Mouse (Mus musculus): Measurements from ENCODE around the gene Apoa2. TPM values are rescaled to one million over a fixed set of nuclear protein-coding genes. Genes with fewer than 3 reads are reported as not detected.

Gene Apoa2
- polyA plus RNA-seq (2015; fragmentation: Nextera tagmentation; extraction: Ambion mirVana), result 3,578 and 3,897 TPM in 2 replicates

DNA sequence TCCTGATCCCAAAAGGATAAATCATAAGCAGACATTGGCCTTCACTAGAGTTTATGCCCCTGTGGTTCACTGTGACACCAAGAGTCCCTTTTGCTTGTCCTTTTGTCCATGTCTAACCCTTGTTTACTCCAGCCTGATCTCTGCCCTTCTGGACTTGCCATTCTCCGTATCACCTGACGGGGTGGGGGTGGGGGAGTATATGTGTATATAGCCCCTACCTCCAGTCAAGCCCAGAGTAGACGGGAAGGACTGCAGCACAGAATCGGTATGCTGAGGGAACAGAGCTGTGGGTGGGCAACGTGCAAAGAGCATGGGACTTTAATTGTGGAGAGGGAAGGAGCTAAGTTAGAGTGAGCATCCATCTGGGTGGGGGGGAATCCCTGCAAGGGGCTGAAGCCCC, at the start of gene Apoa2:
Gene Apoa2 (plus strand): TSS at position 198 of the 400 bp plus-strand sequence.
- Histone ChIP-seq H3K27me3 (no peaks in the 10 kb centered on the region), H3K36me3 (peaks cover 8% of the 10 kb centered on the region), H3K9me3 (replicated peaks) (no peaks in the 10 kb centered on the region), H3K27ac (peak within 1 kb of the TSS; percentile 89), H3K4me3 (replicated peaks) (peak within 1 kb of the TSS; percentile 54), H3K9ac (peak within 1 kb of the TSS; percentile 62), H3K4me2 (peak within 1 kb of the TSS; percentile 47), H3K4me1 (replicated peaks) (peaks cover 22% of the 10 kb centered on the region)
- WGBS (ENCODE audit: insufficient replicate concordance), result 64% methylated on average over 5 of the region's 5 CpGs
- no peak for ATAC-seq (ENCODE audit: low read depth)
- no peak for DNase-seq

DNA sequence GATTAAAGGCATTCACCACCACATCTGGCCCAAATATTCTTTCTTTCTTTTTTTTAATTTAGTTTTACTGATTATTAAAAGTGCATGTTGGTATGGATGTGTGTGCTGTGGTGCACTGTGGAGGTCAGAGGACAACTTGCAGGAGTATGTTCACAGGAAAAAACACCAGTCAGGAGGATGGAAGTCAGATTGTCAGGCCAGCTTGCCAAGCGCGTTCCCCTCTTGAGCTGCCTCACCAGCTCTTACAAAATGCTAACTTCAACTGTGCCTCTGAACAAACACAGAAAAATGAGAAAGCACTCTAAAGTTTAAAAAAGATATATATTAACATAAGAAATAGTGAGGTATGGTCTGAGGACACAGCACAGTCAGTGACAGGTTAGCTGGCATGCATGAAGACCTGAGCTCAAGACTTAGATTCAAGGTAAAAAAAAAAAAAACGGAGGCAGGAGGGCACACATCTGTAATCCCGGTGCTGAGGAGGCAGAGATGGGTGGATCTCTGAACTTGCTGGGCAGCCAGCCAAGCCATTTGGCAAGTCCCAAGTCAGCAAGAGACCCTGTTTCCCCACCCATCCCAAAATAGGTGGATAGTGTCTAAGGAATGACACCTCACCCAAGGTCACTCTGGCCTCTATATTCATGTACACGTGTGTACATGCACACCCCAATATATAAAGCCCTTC, 45.2 kb upstream of the Apoa2 start:
- H3K4me2 ChIP-seq, result no peak overlapping the region
- ATAC-seq (ENCODE audit: low read depth) (no peak), DNase-seq (no peak)
- WGBS (ENCODE audit: insufficient replicate concordance), result 64% methylated on average over 5 of the region's 5 CpGs
- H3K4me3 ChIP-seq (replicated peaks), result no peak overlapping the region
- no peaks in the 10 kb centered on the region for H3K9me3 ChIP-seq (replicated peaks)
- peaks cover 3% of the 10 kb centered on the region; the same call in 1 of the 2 replicates for H3K27me3 ChIP-seq
- no peaks in the 10 kb centered on the region for H3K36me3 ChIP-seq
- H3K9ac ChIP-seq, result no peak overlapping the region
- no peaks in the 10 kb centered on the region for H3K4me1 ChIP-seq (replicated peaks)
- H3K27ac ChIP-seq, result no peak overlapping the region

DNA sequence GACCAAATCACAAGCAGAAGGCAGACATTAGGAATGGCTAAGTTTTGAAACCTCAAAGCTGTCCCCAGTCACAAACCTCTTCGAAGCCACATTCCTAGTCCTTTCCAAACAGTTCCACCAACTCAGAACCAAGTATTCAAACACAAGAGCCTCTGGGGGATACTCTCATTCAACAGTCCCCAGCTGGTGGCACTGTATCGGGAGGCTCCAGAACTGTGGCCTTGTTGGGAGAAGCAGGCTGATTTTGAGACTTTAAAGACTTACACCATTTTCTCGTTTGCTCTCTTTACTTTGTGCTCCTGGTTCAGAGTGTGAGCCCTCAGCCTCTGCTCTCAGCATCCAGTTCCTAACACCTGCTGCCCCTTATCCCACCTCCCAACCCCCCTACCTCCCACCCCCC, 41.8 kb upstream of the Apoa2 start:
- ATAC-seq (ENCODE audit: low read depth) (no peak), DNase-seq (no peak)
- Histone ChIP-seq H3K9ac (no peak overlapping the region), H3K4me3 (replicated peaks) (no peak overlapping the region), H3K27me3 (peaks cover 4% of the 10 kb centered on the region; the same call in 1 of the 2 replicates), H3K4me2 (no peak overlapping the region), H3K27ac (no peak overlapping the region), H3K4me1 (replicated peaks) (no peaks in the 10 kb centered on the region), H3K36me3 (no peaks in the 10 kb centered on the region), H3K9me3 (replicated peaks) (no peaks in the 10 kb centered on the region)
- 82% methylated on average over 3 of the region's 3 CpGs for WGBS (ENCODE audit: insufficient replicate concordance)

DNA sequence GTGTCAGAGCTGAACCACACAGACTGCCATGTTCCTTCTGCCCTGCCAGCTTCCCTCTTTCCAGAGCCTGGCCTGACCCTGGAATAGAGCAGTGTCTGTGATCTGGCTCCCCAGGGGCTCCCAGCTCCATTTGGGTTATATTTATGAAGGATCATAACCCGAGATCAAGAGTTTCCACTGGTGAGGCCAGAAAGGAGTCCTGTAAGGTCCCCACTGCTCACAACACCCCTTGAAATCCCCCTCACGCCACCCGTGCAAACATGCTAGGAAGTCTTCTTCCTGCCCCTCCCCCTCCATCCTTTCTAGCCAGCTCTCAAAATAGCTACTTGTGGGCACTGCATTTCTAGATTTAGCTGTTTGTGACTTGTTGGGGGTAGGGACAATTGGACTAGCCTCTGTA, 41.2 kb upstream of the Apoa2 start:
- DNase-seq (no peak), ATAC-seq (ENCODE audit: low read depth) (no peak)
- 35% methylated on average over 3 of the region's 3 CpGs for WGBS (ENCODE audit: insufficient replicate concordance)
- Histone ChIP-seq H3K36me3 (no peaks in the 10 kb centered on the region), H3K4me2 (no peak overlapping the region), H3K9me3 (replicated peaks) (no peaks in the 10 kb centered on the region), H3K9ac (no peak overlapping the region), H3K4me3 (replicated peaks) (no peak overlapping the region), H3K27me3 (peaks cover 7% of the 10 kb centered on the region; the same call in 1 of the 2 replicates), H3K27ac (no peak overlapping the region), H3K4me1 (replicated peaks) (no peaks in the 10 kb centered on the region)

DNA sequence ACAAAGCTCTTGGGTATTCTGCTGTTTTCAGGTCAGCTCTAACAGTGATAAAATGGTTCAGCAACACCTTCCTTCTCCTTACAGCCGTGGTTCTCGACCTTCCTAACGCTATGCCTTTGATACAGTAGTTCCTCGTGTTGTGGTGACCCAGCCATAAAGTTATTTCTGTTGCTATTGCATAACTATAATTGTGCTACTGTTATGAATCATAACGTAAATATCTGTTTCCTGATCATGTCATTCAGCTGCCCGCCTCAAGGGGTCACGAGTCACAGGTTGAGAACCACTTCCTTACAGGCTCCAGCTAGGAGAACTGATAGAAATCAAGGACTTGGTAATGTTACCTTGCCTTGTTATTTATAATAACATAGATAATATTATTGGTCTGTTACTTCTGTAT, 40.5 kb upstream of the Apoa2 start:
- 23% methylated on average over 7 of the region's 7 CpGs for WGBS (ENCODE audit: insufficient replicate concordance)
- Histone ChIP-seq H3K9me3 (replicated peaks) (no peaks in the 10 kb centered on the region), H3K4me3 (replicated peaks) (no peak overlapping the region), H3K4me1 (replicated peaks) (peaks cover 5% of the 10 kb centered on the region; the same call in 1 of the 2 replicates), H3K9ac (no peak overlapping the region), H3K27ac (no peak overlapping the region), H3K4me2 (no peak overlapping the region), H3K36me3 (no peaks in the 10 kb centered on the region), H3K27me3 (peaks cover 7% of the 10 kb centered on the region; the same call in 1 of the 2 replicates)
- no peak for ATAC-seq (ENCODE audit: low read depth)
- no peak for DNase-seq

DNA sequence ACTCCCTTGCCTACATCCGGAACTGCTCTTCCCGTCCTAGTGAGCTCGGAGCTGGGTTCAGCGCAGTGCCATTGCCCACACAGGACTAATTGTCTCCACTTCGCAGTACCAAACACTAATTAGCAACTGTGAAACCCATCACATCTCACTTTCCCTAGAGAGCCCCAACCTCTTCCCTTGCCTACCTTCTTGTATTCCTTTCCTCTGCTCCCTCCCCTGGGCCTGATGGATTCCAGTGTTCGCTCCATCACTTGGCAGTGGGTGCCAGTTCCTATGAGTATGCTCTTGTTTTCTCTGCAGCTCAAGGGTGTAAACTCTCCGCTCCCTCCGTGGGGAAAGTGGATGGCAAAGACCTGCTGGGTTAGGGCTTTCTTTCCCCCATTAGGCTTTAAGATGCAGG, 39.2 kb upstream of the Apoa2 start:
- H3K9ac ChIP-seq, result no peak overlapping the region
- no peaks in the 10 kb centered on the region for H3K36me3 ChIP-seq
- peaks cover 10% of the 10 kb centered on the region; the same call in 1 of the 2 replicates for H3K4me1 ChIP-seq (replicated peaks)
- no peaks in the 10 kb centered on the region for H3K9me3 ChIP-seq (replicated peaks)
- ATAC-seq (ENCODE audit: low read depth) (no peak), DNase-seq (no peak)
- no peak overlapping the region for H3K27ac ChIP-seq
- H3K4me2 ChIP-seq, result no peak overlapping the region
- H3K27me3 ChIP-seq, result peaks cover 8% of the 10 kb centered on the region
- 60% methylated on average over 8 of the region's 8 CpGs for WGBS (ENCODE audit: insufficient replicate concordance)
- H3K4me3 ChIP-seq (replicated peaks), result no peak overlapping the region

DNA sequence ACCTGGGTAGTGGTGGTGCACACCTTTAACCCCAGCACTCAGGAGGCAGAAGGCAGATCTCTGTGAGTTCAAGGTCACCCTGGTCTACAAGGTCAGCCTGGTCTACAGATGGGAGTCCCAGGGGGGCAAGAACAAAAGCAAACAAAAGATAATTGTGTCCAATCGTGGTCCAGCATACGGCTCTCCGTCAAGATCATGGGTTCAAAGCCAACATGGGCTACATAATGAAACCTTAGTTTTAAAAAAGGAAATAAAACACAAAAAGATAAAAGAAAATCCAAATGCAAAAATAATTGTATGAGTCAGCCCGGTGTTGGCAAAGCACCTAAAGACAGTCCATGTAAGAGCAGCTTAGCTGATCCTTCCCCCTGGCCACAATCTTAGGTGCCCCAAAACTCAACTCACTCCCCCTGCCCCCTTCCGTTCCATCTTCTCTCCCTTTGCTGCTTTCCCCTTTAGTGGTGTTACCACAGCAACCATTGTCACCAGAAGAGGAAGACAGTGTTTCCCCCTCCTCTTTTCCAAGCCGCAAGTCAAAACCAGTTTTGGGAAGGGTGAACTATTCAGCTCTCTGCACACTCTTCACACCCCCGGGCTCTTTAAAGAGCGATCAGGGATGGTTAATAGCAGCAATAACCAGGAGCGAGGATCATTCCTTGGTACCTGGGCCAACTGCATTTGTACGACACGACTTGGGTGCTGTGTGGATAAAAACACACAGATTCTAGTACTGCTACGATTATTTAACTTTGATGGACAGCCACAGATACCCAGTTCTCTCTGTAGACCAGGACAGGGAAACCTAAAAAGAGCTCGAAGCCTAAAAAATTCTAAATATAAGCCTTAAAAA, 36.8 kb upstream of the Apoa2 start:
- peaks cover 32% of the 10 kb centered on the region for H3K27me3 ChIP-seq
- no peak overlapping the region for H3K27ac ChIP-seq
- no peak for ATAC-seq (ENCODE audit: low read depth)
- H3K4me3 ChIP-seq (replicated peaks), result no peak overlapping the region
- DNase-seq, result no peak
- H3K4me1 ChIP-seq (replicated peaks), result peaks cover 10% of the 10 kb centered on the region; the same call in 1 of the 2 replicates
- no peaks in the 10 kb centered on the region for H3K9me3 ChIP-seq (replicated peaks)
- 31% methylated on average over 13 of the region's 13 CpGs for WGBS (ENCODE audit: insufficient replicate concordance)
- no peak overlapping the region for H3K9ac ChIP-seq
- H3K4me2 ChIP-seq, result no peak overlapping the region
- H3K36me3 ChIP-seq, result no peaks in the 10 kb centered on the region

DNA sequence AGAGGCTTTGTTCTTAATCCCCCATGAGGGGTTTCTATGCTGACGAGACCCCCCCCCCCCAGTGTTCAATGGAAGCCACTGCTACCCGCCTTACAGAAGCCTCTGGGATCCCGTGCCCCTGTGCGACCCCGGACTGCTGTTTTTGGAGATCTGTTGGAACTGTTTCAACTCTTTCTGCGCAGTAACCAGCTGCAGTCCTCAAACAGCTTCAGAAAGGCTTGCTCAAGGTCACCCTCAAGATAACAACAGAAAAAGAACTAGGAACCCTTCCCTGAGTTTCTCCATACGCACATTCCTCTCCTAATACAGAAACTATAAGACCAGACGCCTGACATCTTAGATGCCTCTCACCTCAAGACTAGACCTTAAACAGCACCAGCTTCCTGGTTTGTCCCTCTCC, 35.8 kb upstream of the Apoa2 start:
- ATAC-seq (ENCODE audit: low read depth) (no peak), DNase-seq (no peak)
- H3K4me1 ChIP-seq (replicated peaks), result peaks cover 10% of the 10 kb centered on the region
- H3K36me3 ChIP-seq, result no peaks in the 10 kb centered on the region
- no peak overlapping the region for H3K27ac ChIP-seq
- peaks cover 42% of the 10 kb centered on the region for H3K27me3 ChIP-seq
- H3K4me2 ChIP-seq, result no peak overlapping the region
- H3K9me3 ChIP-seq (replicated peaks), result no peaks in the 10 kb centered on the region
- 46% methylated on average over 8 of the region's 8 CpGs for WGBS (ENCODE audit: insufficient replicate concordance)
- H3K4me3 ChIP-seq (replicated peaks), result no peak overlapping the region
- H3K9ac ChIP-seq, result no peak overlapping the region

DNA sequence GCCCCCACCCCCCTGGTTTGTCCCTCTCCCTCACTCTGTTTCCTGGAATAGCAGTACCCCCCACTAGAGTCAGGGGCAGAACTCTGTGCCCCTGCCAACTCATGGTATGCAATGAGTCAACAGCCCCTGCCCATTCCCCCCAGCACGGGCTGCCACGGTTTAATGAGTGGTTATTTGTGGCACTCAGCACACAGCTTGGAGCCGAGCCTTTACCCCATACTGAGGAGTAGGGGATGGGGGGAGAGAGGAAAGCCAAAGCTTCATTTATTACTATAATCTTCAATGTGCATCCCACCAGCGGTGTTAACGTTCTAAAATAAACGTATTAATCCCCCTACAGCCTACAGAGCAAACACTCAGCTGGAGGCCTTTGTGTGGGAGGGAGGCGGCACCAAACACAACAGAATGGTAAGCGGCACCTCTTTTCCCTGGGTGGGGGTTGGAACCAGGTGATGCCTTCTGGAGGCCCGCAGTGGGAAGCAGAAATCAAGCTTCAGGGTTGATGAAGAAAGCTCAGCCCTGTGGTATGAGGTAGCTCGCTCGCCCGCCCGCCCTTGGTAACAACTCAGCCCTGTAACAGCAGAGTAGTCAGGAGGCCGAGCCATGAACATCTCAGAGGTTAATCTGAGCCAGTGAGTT, 35.3 kb upstream of the Apoa2 start:
- H3K27me3 ChIP-seq, result peaks cover 48% of the 10 kb centered on the region
- H3K27ac ChIP-seq, result no peak overlapping the region
- WGBS (ENCODE audit: insufficient replicate concordance), result 59% methylated on average over 14 of the region's 14 CpGs

DNA sequence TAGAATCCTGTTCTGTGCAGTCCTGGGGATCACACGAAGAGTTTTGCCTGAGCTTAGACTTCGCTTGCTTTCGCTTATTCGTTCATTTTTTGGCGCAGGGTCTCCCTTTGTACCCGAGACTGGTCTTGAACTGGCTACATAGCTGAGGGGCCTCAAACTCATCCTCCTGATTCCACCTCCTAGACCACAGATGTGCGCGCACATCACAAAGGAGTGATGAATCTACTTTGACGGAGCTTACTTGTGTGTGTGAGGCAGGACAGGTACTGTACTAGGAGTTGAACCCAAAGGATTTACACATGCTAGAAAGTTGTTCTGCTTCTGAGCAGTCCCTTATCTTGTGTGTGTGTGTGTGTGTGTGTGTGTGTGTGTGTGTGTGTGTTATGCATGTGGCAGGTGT, 34.0 kb upstream of the Apoa2 start:
- Histone ChIP-seq H3K27ac (no peak overlapping the region), H3K4me1 (replicated peaks) (peaks cover 13% of the 10 kb centered on the region), H3K27me3 (peaks cover 56% of the 10 kb centered on the region), H3K4me3 (replicated peaks) (no peak overlapping the region), H3K9ac (no peak overlapping the region), H3K36me3 (no peaks in the 10 kb centered on the region), H3K9me3 (replicated peaks) (no peaks in the 10 kb centered on the region), H3K4me2 (no peak overlapping the region)
- ATAC-seq (ENCODE audit: low read depth) (no peak), DNase-seq (no peak)
- 84% methylated on average over 9 of the region's 9 CpGs for WGBS (ENCODE audit: insufficient replicate concordance)

More for the DNA sequence above, 35.3 kb upstream of the Apoa2 start:
- H3K36me3 ChIP-seq, result no peaks in the 10 kb centered on the region
- H3K4me1 ChIP-seq (replicated peaks), result peaks cover 10% of the 10 kb centered on the region
- no peak overlapping the region for H3K9ac ChIP-seq
- H3K4me3 ChIP-seq (replicated peaks), result no peak overlapping the region
- no peak for DNase-seq
- H3K4me2 ChIP-seq, result no peak overlapping the region
- no peak for ATAC-seq (ENCODE audit: low read depth)
- H3K9me3 ChIP-seq (replicated peaks), result no peaks in the 10 kb centered on the region

DNA sequence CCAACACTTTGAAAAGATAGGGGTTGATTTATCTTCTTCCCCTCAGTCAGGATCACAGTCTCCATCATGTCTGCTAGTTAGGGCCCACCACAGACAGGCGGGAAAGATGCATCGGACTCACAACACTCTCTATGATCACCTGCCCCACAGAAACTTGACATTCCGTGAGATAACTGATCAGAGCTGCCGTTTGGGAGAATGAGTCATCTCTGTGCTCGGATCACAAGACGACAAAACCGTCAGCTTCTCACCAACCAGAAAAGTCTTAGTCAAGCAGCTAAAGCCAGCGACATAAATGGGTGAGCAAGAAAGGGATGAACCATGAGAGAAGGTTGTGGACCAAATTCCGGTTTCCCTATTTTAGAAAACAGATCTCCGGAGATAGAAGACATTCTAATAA, 32.6 kb upstream of the Apoa2 start:
- no peak overlapping the region for H3K4me2 ChIP-seq
- H3K36me3 ChIP-seq, result no peaks in the 10 kb centered on the region
- no peak overlapping the region for H3K4me3 ChIP-seq (replicated peaks)
- ATAC-seq (ENCODE audit: low read depth), result no peak
- peaks cover 71% of the 10 kb centered on the region for H3K27me3 ChIP-seq
- no peaks in the 10 kb centered on the region for H3K9me3 ChIP-seq (replicated peaks)
- 38% methylated on average over 10 of the region's 10 CpGs for WGBS (ENCODE audit: insufficient replicate concordance)
- DNase-seq, result no peak
- no peak overlapping the region for H3K27ac ChIP-seq
- no peak overlapping the region for H3K9ac ChIP-seq
- H3K4me1 ChIP-seq (replicated peaks), result peaks cover 18% of the 10 kb centered on the region
